Mouse (Mus musculus) limb, embryonic 13.5 days (tissue): ENCODE measurements around the gene Hapln3. TPM values are rescaled to one million over a fixed set of nuclear protein-coding genes. Genes with fewer than 3 reads are reported as not detected.
A peak's percentile ranks its signal among the peaks of the same experiment; 100 is the strongest.

Experiments
- ATAC-seq: fragments of 200-750 bp; cut with Nextera tagmentation; 2 replicates; pipeline ENCODE4 v1.8.0; 2017; ENCODE audit warnings: low read depth, moderate number of reproducible peaks, moderate TSS enrichment; ENCODE audit not compliant: low FRiP score
- H3K27ac ChIP-seq: fragments of 300-500 bp; sonication (generic); 2 replicates; pipeline ENCODE4 v1.5.1; 2015; ENCODE audit warnings: inconsistent platforms, mild to moderate bottlenecking, moderate library complexity
- H3K27me3 ChIP-seq: fragments of 300-500 bp; sonication (generic); 2 replicates; pipeline ENCODE4 v1.6.1; 2015; ENCODE audit warnings: mild to moderate bottlenecking, inconsistent platforms
- H3K36me3 ChIP-seq: fragments of 300-500 bp; sonication (generic); 2 replicates; pipeline ENCODE4 v1.6.1; 2015; ENCODE audit warnings: inconsistent platforms, mild to moderate bottlenecking, moderate library complexity
- H3K4me1 ChIP-seq: fragments of 300-500 bp; sonication (generic); 2 replicates; pipeline ENCODE4 v1.6.1; 2015; ENCODE audit warnings: inconsistent platforms
- H3K4me2 ChIP-seq: fragments of 300-500 bp; sonication (generic); replicated peaks from 2 replicates; pipeline ENCODE4 v1.6.1; 2015; ENCODE audit warnings: inconsistent platforms, mild to moderate bottlenecking, moderate library complexity
- H3K4me3 ChIP-seq: fragments of 300-500 bp; sonication (generic); 2 replicates; pipeline ENCODE4 v1.5.1; 2015; ENCODE audit warnings: moderate library complexity, mild to moderate bottlenecking, inconsistent platforms
- H3K9ac ChIP-seq: fragments of 300-500 bp; sonication (generic); 2 replicates; pipeline ENCODE4 v1.6.1; 2015; ENCODE audit warnings: mild to moderate bottlenecking, inconsistent platforms
- H3K9me3 ChIP-seq: fragments of 300-500 bp; sonication (generic); 2 replicates; pipeline ENCODE4 v1.6.1; 2016; ENCODE audit warnings: inconsistent platforms
- WGBS: fragments of 180-500 bp; shearing (Covaris S2); methylation state at CpG from one replicate; pipeline ENCODE4 v1.1.7; 2015; 5-methylcytosine and 5-hydroxymethylcytosine counted together
- polyA plus RNA-seq: library from polyadenylated mRNA; unstranded; fragments of >200 nt; fragmentation: Nextera tagmentation; extraction: Ambion mirVana; gene quantifications from 2 replicates; pipeline ENCODE4 v1.2.1, GENCODE M21; 2015

Gene Hapln3
- 1.3 and 1.6 TPM in 2 replicates for polyA plus RNA-seq

DNA sequence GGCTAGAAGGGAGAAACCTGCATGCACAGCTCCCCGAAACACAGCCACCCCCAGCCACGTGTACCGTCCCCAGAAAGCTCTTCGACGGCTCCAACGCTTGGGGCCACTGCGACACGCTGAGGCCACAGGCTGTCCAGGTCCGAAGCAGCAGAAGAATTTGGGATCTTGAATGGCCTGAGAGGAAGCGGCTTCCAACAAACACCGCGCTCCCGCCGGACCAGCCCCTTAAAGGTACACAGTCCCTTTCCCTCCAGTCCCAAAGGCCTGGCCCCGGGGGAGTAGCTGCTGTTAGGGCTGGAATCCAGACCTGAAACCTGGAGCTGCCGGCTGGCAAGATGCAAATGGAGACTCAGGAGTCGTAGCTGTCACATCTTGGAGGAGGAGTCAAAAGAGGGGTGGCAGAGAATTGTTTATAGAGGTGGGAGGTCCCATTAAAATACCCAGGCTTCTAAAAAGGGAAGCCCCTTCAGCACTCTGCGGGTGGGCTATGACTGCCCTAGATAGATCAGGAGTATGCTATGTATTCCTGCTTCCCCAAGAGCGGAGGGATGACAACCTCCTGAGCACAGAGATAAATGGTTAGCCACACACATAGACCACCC, at the start of gene Hapln3:
Hapln3 (minus strand) TSS at position 176 of the 602 bp plus-strand sequence.
- peaks cover 27% of the 10 kb centered on the region for H3K36me3 ChIP-seq
- peaks cover 16% of the 10 kb centered on the region for H3K4me1 ChIP-seq
- H3K4me3 ChIP-seq = peak within 1 kb of the TSS; percentile 33
- H3K27me3 ChIP-seq = peaks cover 12% of the 10 kb centered on the region
- H3K4me2 ChIP-seq = peak within 1 kb of the TSS; percentile 61
- H3K9me3 ChIP-seq = no peaks in the 10 kb centered on the region
- H3K9ac ChIP-seq = peak within 1 kb of the TSS; percentile 54; the same call in 1 of the 2 replicates
- WGBS = 3% methylated on average over 19 of the region's 19 CpGs
- H3K27ac ChIP-seq = no peak within 1 kb of the TSS
- no peak for ATAC-seq

DNA sequence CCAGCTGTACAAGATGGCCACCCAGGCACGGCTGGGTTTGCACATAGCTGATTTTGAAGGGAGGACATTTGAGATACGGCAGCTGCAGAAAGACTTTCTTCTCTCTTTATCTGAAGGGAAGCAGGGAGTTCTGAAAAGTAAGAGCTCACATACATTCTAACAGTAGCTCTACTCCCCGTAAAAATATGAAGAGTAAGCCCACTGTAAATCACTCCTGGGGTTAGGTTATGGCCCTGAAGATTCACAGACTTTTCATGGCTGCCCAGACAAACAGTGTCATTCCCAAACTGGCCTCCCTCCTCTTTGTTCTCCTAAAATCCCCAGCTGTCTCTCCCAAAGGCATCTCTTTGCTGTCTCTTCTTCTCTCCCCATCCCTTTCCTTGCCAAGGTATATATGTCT, 43.0 kb upstream of the Hapln3 start:
- Histone ChIP-seq H3K9me3 (no peaks in the 10 kb centered on the region), H3K9ac (no peak overlapping the region), H3K36me3 (no peaks in the 10 kb centered on the region), H3K4me2 (no peak overlapping the region), H3K27me3 (no peaks in the 10 kb centered on the region), H3K27ac (no peak overlapping the region), H3K4me1 (no peaks in the 10 kb centered on the region), H3K4me3 (no peak overlapping the region)
- ATAC-seq = no peak
- WGBS = 74% methylated on average over 3 of the region's 3 CpGs

DNA sequence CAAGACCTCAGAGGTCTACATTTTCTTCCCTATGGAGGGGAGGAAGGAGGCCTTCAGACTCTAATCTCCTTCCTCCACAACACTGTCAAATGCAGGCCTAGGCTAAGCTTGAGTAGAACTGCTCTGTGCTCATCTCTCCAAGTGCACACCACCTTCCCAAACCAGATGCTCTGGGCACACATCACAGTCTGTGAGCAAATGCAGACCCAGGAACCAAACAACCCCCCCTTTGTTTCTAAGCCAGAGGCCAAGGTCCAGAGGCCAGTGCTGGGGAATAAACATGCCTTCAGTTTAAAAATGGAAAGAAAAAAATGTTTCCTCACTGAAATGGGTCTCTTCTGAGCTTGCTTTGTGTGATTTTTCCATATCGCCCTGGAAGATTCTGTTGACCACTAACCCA, 41.0 kb upstream of the Hapln3 start:
- H3K9me3 ChIP-seq = no peaks in the 10 kb centered on the region
- H3K27ac ChIP-seq = peak overlapping the region; percentile 44
- no peaks in the 10 kb centered on the region for H3K36me3 ChIP-seq
- H3K4me3 ChIP-seq = no peak overlapping the region
- no peak overlapping the region for H3K4me2 ChIP-seq
- 80% methylated on average over 1 of the region's 1 CpGs for WGBS
- H3K27me3 ChIP-seq = no peaks in the 10 kb centered on the region
- H3K9ac ChIP-seq = no peak overlapping the region
- ATAC-seq = no peak
- H3K4me1 ChIP-seq = no peaks in the 10 kb centered on the region

- Histone ChIP-seq H3K4me2 (no peak overlapping the region), H3K9ac (no peak overlapping the region), H3K27me3 (no peaks in the 10 kb centered on the region), H3K4me3 (no peak overlapping the region), H3K27ac (no peak overlapping the region), H3K36me3 (no peaks in the 10 kb centered on the region), H3K4me1 (no peaks in the 10 kb centered on the region), H3K9me3 (no peaks in the 10 kb centered on the region)
- no peak for ATAC-seq
- WGBS = 85% methylated on average over 14 of the region's 14 CpGs
These were observed 36.3 kb upstream of the Hapln3 start for GRCm38 (mm10) chr7:79167006-79167562.

GRCm38 (mm10) chr7:79159406-79159805, 28.6 kb upstream of the Hapln3 start:
- Histone ChIP-seq H3K4me3 (no peak overlapping the region), H3K36me3 (no peaks in the 10 kb centered on the region), H3K27ac (no peak overlapping the region), H3K27me3 (no peaks in the 10 kb centered on the region), H3K9ac (no peak overlapping the region), H3K9me3 (no peaks in the 10 kb centered on the region), H3K4me2 (no peak overlapping the region), H3K4me1 (no peaks in the 10 kb centered on the region)
- no peak for ATAC-seq
- WGBS = 68% methylated on average over 1 of the region's 1 CpGs

DNA sequence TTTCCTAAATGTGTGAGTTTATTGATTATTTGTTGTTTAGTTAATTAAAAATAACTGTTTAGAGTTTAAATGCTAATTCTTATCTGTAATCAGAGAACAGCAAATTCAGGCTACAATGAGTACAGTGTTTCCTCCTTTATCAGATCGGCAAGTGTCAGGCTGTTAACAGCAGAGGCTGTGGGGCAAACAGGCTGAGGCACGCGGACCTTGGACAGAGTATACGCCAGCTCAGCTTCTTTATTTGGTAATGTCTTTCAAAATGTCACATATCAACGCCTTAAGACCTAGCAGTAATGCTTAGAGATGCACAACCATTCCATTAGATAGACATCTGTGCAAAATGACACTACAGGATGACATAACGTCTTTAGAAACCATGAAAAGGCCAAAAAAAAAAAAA, 18.7 kb upstream of the Hapln3 start:
- Histone ChIP-seq H3K36me3 (peaks cover 9% of the 10 kb centered on the region), H3K27me3 (no peaks in the 10 kb centered on the region), H3K9me3 (no peaks in the 10 kb centered on the region), H3K4me2 (peak overlapping the region; percentile 83; the same call in 1 of the 2 replicates), H3K27ac (no peak overlapping the region), H3K4me3 (no peak overlapping the region), H3K9ac (no peak overlapping the region), H3K4me1 (peaks cover 27% of the 10 kb centered on the region)
- ATAC-seq = no peak
- WGBS = 64% methylated on average over 6 of the region's 6 CpGs

GRCm38 (mm10) chr7:79148711-79149266, 18.0 kb upstream of the Hapln3 start, which contains the start of gene Mfge8:
TSS of gene Mfge8 (minus strand) at chr7:79149060.
- Histone ChIP-seq H3K4me1 (peaks cover 27% of the 10 kb centered on the region), H3K36me3 (peaks cover 16% of the 10 kb centered on the region), H3K4me2 (peak within 1 kb of the TSS; percentile 83), H3K9ac (peak within 1 kb of the TSS; percentile 83), H3K27me3 (no peaks in the 10 kb centered on the region), H3K27ac (peak within 1 kb of the TSS; percentile 67), H3K9me3 (no peaks in the 10 kb centered on the region), H3K4me3 (peak within 1 kb of the TSS; percentile 74)
- ATAC-seq = peak; percentile 94
- WGBS = 0% methylated on average over 39 of the region's 39 CpGs

DNA sequence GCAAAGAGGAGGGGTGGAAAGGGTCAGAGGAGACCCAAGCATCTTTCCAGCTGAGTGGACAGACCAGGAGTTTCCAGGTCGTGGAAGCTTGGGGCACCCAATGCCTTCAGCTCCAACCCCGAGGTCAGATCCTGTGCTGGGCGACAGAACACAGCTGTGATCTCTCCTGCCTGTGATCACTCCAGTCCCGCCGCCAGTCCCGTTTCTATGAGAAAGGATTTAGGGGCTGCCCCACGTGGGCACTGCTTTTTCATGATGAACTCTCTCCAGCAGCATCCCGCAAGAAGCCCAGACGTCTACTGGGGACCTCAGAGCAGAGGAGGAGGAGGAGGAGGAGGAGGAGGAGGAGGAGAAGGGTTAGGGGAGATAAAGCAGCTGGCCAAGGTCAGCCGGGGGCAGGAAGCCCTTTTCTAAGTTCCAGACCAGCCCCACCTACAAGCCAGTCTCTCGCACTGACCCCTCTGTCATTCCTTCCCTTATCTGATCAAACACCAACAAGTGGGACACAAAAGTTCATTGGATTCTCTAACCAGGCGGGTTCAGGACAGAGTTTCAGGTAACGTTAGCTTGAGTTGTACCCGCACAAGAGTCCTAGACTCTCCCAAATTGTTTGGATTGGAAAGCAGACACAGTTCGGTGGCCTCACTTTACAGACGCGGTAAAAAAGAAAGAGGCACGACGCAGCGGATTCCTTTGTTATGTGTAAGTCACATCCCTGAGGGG, 17.3 kb upstream of the Hapln3 start:
- Histone ChIP-seq H3K27me3 (no peaks in the 10 kb centered on the region), H3K9ac (peak overlapping the region; percentile 83), H3K4me1 (peaks cover 27% of the 10 kb centered on the region), H3K4me3 (peak overlapping the region; percentile 74), H3K36me3 (peaks cover 23% of the 10 kb centered on the region), H3K9me3 (no peaks in the 10 kb centered on the region), H3K27ac (peak overlapping the region; percentile 67; the same call in 1 of the 2 replicates), H3K4me2 (peak overlapping the region; percentile 83)
- WGBS = under 1% methylated on average over 20 of the region's 20 CpGs
- no peak for ATAC-seq

GRCm38 (mm10) chr7:79147011-79147837, 16.4 kb upstream of the Hapln3 start:
- 38% methylated on average over 12 of the region's 12 CpGs for WGBS
- H3K36me3 ChIP-seq = peaks cover 32% of the 10 kb centered on the region
- H3K4me1 ChIP-seq = peaks cover 27% of the 10 kb centered on the region
- no peak overlapping the region for H3K27ac ChIP-seq
- H3K4me3 ChIP-seq = peak overlapping the region; percentile 74
- peak overlapping the region; percentile 83 for H3K9ac ChIP-seq
- no peaks in the 10 kb centered on the region for H3K27me3 ChIP-seq
- no peak for ATAC-seq
- H3K4me2 ChIP-seq = peak overlapping the region; percentile 83
- H3K9me3 ChIP-seq = no peaks in the 10 kb centered on the region

DNA sequence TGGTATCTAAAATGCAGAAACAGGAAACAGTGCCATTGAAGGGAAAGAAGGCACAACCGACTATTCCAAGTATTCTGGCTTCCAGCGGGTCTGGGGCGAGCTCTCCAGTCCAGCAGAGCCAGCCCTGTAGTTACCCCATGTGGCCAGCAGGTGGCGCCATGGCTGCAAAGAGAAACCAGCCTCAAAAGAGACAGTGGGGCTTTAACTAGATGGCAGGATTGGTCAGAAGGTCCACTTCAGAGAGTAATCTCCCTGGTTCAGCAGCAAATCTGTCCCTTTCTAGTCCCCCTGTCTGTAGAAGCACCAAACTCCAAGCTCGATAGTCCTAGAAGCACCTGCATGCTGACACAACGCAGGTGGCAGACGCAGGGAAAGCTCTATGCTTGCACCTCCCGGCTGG, 10.1 kb upstream of the Hapln3 start:
- ATAC-seq = no peak
- Histone ChIP-seq H3K4me1 (no peaks in the 10 kb centered on the region), H3K9me3 (no peaks in the 10 kb centered on the region), H3K4me2 (no peak overlapping the region), H3K9ac (no peak overlapping the region), H3K4me3 (no peak overlapping the region), H3K27me3 (no peaks in the 10 kb centered on the region), H3K27ac (no peak overlapping the region), H3K36me3 (peaks cover 83% of the 10 kb centered on the region)
- 38% methylated on average over 8 of the region's 8 CpGs for WGBS

GRCm38 (mm10) chr7:79139891-79140591, 9.2 kb upstream of the Hapln3 start:
- Histone ChIP-seq H3K27me3 (no peaks in the 10 kb centered on the region), H3K4me2 (no peak overlapping the region), H3K4me1 (no peaks in the 10 kb centered on the region), H3K27ac (no peak overlapping the region), H3K9me3 (no peaks in the 10 kb centered on the region), H3K36me3 (peaks cover 88% of the 10 kb centered on the region), H3K4me3 (no peak overlapping the region), H3K9ac (no peak overlapping the region)
- no peak for ATAC-seq
- 69% methylated on average over 4 of the region's 4 CpGs for WGBS
